Mouse (Mus musculus) liver, embryonic 14.5 days (tissue): ENCODE data around the gene Sipa1l3.

ENCODE experiments used
- CTCF ChIP-seq: IDR thresholded peaks from 2 replicates; pipeline ENCODE4 v1.5.1; 2016; ENCODE audit warnings: antibody characterized with exemption, low read depth, control low read depth
- EP300 ChIP-seq: IDR thresholded peaks from 2 replicates; pipeline ENCODE4 v1.6.1; 2016; ENCODE audit warnings: antibody characterized with exemption, low read depth

DNA sequence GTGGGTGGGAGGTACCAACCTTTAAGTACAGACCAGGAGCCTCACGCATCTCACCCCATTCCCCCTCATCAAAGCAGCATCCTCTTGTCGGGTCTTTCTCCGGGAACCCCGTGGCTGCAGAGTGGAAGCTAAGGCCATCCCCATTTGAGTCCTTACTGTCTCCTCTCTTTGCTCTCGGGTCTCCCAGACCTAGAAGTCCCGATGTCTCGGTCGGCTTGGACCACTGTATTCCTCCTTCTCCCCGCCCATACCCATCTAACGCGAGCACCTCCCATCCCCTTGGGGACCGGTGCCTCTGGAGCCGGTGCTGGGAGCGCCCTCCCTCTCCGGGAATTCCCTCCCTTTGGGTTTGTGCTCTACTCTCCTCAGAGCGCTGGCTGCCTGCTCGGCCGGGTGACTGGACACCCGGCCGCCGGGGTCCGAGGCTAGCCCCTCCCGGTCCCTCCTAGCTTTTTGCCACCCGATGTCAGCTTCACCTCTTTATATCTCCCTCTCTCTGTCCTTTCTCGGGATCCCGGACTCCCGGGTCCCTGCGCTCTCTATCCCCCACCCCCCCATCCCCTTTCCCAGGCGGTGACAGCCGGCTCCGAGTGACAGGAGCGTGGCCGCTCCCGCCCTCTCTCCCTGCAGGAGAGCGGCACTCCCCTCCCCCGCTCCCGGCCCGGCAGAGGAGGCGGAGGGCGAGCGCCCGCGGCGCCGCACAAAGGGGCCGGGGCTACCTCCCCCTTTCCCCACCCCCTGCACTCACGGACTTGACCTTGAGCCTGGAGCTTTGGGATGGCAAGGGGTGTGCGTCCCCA, 213.8 kb downstream of the Sipa1l3 start:
- no peak for TF ChIP-seq CTCF
- TF ChIP-seq EP300, result no peak
